Mouse (Mus musculus) gonadal fat pad, adult 2 months (tissue): Measurements from ENCODE around the gene Pde4d. TPM values are rescaled to one million over a fixed set of nuclear protein-coding genes. Genes with fewer than 3 reads are reported as not detected.
"Not testable (repeated sequence)": the region's sequence is repeated elsewhere in the genome, so short reads cannot be mapped to it uniquely, and the experiment has no call there.

ENCODE experiments used
- DNase-seq: peaks from one replicate; pipeline ENCODE4 v3.0.0-alpha.2; 2012; ENCODE audit warnings: low read depth
- polyA plus RNA-seq: library from polyadenylated mRNA; depleted of rRNA; stranded (reverse); fragments of >200 nt; gene quantifications from 2 replicates; pipeline ENCODE4 v1.2.3, GENCODE M21; 2012

Pde4d gene
- polyA plus RNA-seq, 1 experiment = 10.0 TPM

DNA sequence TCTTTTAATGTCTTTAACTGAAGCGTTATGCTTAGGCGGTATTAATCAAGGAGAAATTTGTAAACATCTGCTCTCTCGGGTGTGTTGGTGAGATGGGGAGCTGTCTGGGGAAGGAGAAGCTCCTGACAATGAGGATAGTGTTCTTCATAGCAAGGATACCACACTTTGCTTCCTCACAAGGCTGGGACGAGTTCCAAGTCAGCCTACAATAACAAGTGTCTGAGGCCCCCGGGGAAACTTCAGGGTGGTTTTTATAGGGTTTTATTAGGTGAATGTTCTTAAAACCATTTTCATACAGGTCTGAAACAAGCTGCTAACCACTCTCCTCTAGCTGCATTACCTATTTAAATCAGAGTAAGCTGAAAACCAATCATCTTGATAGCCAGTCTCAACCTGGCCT, 1433.9 kb downstream of the Pde4d start:
- DNase-seq = no peak

DNA sequence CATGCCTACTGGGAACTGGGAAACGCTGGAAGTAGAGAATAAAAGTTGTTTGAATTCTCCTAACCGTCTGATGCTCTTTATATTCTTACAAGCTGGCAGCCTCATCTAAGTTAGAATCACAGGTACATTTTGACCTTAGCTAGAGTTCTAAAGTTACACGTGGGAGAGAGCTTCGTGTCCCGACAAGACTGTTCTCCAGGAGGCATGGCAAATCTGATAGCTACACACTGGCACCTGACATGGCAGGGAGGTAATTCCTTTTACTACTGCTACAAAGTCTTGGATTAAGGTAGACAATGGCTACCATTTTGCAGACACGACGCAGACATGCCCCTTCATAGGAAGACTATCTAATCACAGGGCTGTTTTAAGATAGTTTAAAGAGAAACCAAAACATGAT, 1435.1 kb downstream of the Pde4d start:
- DNase-seq = peak; percentile 59

- DNase-seq = no peak
Observed at GRCm38 (mm10) chr13:109888293-109888692, 1438.5 kb downstream of the Pde4d start.

- no peak for DNase-seq
Observed at GRCm38 (mm10) chr13:109891194-109891909, 1441.6 kb downstream of the Pde4d start.

DNA sequence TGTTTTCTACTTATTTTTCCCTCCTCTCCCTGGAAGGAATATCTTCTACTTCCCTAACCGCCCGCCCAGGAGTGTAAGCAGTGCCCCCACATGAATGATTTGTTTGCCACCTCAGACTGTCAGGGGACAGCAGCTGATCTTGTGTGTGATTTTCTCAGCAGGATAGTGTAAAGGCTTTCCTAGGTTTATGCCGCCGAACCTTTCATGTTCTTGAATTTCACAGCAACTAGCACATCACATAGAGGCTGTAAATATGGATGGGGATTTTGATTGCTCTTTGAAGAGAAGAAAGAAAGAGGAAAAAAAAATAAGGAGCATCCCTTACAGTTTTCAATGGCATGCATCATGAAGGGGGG, 1442.1 kb downstream of the Pde4d start:
- DNase-seq = no peak

DNA sequence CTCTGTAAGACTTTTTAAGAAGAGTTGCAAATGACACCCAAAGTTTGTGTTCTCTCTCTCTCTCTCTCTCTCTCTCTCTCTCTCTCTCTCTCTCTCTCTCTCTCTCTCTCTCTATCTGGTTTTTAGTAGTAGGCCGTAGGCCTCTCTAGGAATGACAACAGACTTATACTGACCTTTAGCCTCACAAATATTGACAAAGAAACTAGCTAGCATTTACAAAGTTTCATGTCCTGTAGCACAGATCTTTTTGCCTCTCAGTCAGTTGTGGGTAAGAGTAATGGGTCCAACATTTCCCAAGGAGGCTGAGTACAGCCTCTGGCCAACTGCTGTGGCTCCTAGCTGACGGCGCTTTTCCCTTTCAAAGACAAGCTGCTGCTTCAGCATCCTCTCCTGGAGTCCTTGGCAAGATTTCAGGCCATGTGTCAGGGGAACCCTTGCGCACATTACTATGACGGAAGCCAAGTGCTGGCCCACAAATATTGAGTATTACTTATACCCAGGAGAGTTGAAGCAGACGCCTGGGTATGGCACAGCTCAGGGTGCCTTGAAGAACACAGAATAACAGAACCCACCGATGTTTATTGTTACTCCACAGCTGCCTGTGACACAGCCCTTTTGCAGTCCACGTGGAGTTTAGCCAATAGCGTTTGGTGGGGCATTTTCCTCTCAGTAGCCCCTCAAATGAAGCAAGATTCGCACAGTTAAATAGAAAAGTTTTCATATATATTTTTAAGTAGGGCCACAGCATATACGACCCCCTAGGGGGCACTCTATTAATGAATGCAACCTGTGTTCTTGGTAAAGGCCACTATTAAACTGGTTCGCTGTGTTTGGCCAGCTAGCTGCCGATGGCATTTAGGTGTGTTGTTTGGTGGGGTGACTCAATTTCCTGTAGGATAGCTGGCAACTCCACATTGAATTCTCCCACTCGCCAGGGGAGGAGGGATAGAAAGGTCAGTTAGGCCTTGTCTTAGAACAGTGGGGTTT, 1450.0 kb downstream of the Pde4d start:
- DNase-seq = no peak

DNA sequence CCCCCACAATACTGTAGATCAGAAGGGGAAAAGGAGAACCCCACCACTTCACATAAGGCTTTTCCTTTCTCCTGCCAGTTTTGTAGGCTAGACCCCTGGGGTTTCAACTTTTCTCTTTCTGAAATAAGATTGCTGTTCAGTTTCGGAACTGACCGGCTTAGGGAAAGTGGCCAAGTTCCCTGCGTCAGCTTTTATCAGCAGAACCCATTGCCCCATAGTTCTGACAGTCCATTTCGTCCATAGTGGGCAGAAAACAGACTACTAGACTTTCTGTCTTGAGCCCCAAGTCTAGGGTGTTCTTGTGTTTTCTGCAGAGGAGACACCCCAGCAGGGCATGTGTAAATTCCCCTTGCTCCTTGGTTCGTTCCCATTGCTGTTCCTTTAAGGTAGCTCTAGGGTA, 1452.1 kb downstream of the Pde4d start:
- DNase-seq = no peak

- DNase-seq = not testable (repeated sequence)
Observed at GRCm38 (mm10) chr13:109902460-109902854, 1452.7 kb downstream of the Pde4d start.

GRCm38 (mm10) chr13:109902855-109903763, 1453.4 kb downstream of the Pde4d start:
- no peak for DNase-seq

- no peak for DNase-seq
Observed at GRCm38 (mm10) chr13:109903764-109904510, 1454.2 kb downstream of the Pde4d start.

- DNase-seq = no peak
Observed at GRCm38 (mm10) chr13:109906342-109906888, 1456.7 kb downstream of the Pde4d start.

DNA sequence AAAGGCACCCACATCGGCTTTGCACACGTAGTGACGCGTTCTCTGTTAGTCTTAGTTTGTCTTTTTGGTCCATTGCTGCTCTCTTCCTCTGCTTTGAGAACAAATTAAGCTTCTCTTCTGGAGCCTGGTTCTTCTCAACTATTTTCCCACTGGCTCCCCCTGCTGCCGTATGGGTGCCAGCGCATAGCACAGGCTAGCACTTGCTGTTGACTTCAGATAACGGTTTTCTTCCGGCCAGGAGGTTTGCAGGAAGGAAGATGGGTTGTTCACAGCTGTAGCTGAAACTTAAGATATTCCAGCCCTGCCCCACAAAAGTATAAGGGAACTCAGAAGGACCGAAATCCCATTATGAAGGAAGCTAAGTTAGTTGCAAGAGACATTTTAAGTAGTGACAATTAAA, 1457.9 kb downstream of the Pde4d start:
- DNase-seq = no peak

DNA sequence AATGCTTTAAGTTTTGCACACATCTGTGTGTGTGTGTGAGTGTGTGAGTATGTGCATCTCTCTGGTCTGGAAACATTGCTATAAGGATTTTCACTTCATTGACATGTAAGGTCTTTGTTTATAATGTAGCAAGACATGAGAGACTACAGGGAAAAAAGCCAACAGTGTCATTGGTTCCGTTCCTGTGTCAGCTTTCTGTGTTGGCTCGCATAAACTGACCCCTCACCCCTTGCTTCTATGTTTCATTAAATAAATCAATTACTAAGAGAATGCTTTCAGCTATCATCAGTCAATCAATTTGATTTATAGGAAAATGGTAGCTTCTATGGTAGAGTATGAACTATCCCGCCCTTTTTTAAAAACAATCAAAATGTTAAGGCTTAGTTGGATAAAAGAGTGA, 1458.6 kb downstream of the Pde4d start:
- no peak for DNase-seq

GRCm38 (mm10) chr13:109909111-109909510, 1459.4 kb downstream of the Pde4d start:
- no peak for DNase-seq

DNA sequence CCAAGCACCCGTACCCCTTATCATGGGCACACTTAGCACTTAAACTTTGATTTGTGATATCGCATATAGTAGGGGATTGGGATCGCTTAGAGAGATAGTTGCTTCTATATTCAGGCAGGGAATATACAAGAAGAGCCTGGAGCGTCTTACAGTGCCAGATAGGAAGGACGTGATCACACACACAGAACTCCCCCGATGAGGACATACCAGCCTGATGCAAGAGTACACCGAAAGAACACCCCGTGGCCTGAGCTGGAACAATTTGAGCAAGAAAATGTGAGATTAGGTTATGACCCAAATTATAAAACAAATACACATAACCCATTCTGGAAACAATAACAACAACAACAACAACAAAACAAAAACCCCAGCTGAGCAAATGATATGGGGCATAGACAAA, 1461.2 kb downstream of the Pde4d start:
- DNase-seq = no peak

GRCm38 (mm10) chr13:109912635-109913034, 1462.9 kb downstream of the Pde4d start:
- DNase-seq = no peak

- DNase-seq = no peak
Observed at GRCm38 (mm10) chr13:109914246-109914645, 1464.5 kb downstream of the Pde4d start.

GRCm38 (mm10) chr13:109914846-109915245, 1465.1 kb downstream of the Pde4d start:
- DNase-seq = peak; percentile 28

DNA sequence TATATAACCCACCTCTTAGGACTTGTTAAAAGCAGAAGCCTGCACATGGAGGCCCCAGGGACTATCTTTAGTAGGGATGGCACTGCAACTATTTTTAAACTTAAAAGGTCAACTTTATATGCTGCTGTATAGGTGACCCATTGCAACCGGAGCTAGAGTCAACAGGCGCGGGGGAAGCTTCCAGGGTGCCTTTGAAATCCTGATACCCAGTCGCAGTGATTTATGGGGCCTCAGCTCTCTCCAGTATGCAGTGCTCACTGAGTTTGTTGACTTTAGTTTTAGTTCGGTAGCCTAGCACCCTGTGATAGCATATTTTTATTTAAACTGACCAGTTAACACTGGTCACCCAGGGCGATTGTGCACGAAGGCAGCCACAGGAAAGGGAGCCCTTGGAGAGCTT, 1465.8 kb downstream of the Pde4d start:
- no peak for DNase-seq

GRCm38 (mm10) chr13:109915964-109916363, 1466.2 kb downstream of the Pde4d start:
- no peak for DNase-seq

- DNase-seq = no peak
Observed at GRCm38 (mm10) chr13:109917551-109917950, 1467.8 kb downstream of the Pde4d start.
